Mouse (Mus musculus) cerebellum, postnatal 25 days (tissue): ENCODE results near the gene Olfr772.
"Not testable (repeated sequence)": the region's sequence is repeated elsewhere in the genome, so short reads cannot be mapped to it uniquely, and the experiment has no call there.

Source experiments
- DNase-seq, 2 experiments: peaks; one replicate each; pipeline ENCODE4 v3.0.0; 2021; ENCODE audit warnings: mixed read lengths in 2 of 2

The Olfr772 gene

GRCm38 (mm10) chr10:129177821-129178220 is at the start of gene Olfr772:
Gene Olfr772 (minus strand): TSS chr10:129177921.
- DNase-seq, result not testable (repeated sequence)

- DNase-seq, result not testable (repeated sequence)
Measured at GRCm38 (mm10) chr10:129187319-129187718, 9.6 kb upstream of the Olfr772 start, which contains the start of gene Olfr773. Gene Olfr773 (minus strand): TSS chr10:129187419.

DNA sequence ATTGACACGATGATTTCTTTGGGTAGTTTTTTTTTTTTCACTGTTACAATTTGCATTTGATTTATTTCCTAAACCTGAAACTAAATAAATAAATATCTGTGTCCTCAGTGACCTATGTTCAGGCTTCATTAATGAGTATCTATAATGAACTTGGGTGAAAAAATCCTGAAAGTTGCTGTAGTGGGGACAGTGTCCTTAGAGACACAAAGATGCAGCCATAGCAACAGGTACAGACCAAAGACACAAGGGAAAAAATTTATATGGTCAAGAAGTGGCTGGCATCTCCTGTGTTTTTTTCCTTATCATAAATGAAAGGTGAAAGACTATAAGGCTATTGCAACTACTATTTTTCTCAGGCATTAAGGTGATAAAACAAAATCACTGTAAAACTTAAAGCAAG is 13.1 kb downstream of the Olfr772 start, which contains the start of gene Olfr771:
Gene Olfr771 (minus strand): TSS at position 101 of the 400 bp plus-strand sequence.
- DNase-seq, result no peak

DNA sequence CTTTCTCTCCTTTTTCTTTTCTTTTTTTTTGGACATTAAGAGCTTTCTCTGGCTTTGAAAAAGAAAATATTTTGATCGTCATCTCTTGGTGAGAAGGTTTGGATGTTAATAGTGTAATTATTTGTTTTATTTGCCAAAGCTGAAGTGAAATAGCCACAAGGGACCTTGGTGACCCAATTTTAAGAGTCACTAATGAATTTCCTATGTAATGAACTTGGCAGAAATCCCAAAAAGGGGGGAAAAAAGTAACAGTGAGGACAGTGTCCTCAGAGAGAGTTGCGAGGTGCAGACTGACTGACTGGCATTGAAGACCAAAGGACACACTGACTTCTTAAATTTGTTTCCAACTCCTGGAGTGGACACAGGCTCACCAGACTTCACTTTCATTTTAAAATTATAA is 38.8 kb downstream of the Olfr772 start, which contains the start of gene Olfr770:
Gene Olfr770 (minus strand): TSS at position 101 of the 400 bp plus-strand sequence.
- no peak for DNase-seq
